Mouse (Mus musculus) hindbrain, embryonic 10.5 days (tissue): ENCODE data around the gene Ralgps1. TPM values are rescaled to one million over a fixed set of nuclear protein-coding genes. Genes with fewer than 3 reads are reported as not detected.

Experiments used
- DNase-seq: peaks from one replicate; pipeline ENCODE4 v3.0.0-alpha.2; 2017; ENCODE audit warnings: low spot score
- H3K27ac ChIP-seq: fragments of 300-500 bp; sonication (generic); 2 replicates; pipeline ENCODE4 v1.5.1; 2016; ENCODE audit warnings: mild to moderate bottlenecking, moderate library complexity
- H3K27me3 ChIP-seq: fragments of 300-500 bp; sonication (generic); 2 replicates; pipeline ENCODE4 v1.6.1; 2016; ENCODE audit warnings: mild to moderate bottlenecking; ENCODE audit not compliant: poor library complexity, insufficient read depth, severe bottlenecking
- H3K36me3 ChIP-seq: fragments of 300-500 bp; sonication (generic); 2 replicates; pipeline ENCODE4 v1.6.1; 2016; ENCODE audit warnings: mild to moderate bottlenecking, moderate library complexity
- H3K4me1 ChIP-seq: fragments of 300-500 bp; sonication (generic); replicated peaks from 2 replicates; pipeline ENCODE4 v1.6.1; 2016; ENCODE audit warnings: mild to moderate bottlenecking
- H3K4me3 ChIP-seq: fragments of 300-500 bp; sonication (generic); 2 replicates; pipeline ENCODE4 v1.5.1; 2016; ENCODE audit warnings: mild to moderate bottlenecking, moderate library complexity
- H3K9me3 ChIP-seq: fragments of 300-500 bp; sonication (generic); 2 replicates; pipeline ENCODE4 v1.6.1; 2016; ENCODE audit warnings: mild to moderate bottlenecking, moderate library complexity
- WGBS: fragments of 180-500 bp; shearing (Covaris S2); methylation state at CpG from one replicate; pipeline ENCODE4 v1.1.7; 2016; 5-methylcytosine and 5-hydroxymethylcytosine counted together
- polyA plus RNA-seq: library from polyadenylated mRNA; unstranded; fragments of >200 nt; fragmentation: Nextera tagmentation; extraction: Ambion mirVana; gene quantifications from 2 replicates; pipeline ENCODE4 v1.2.1, GENCODE M21; 2016

The Ralgps1 gene
- polyA plus RNA-seq, 1 experiment from 2014 or later, result 12.2 TPM

GRCm38 (mm10) chr2:33234848-33235247 is 136.4 kb downstream of the Ralgps1 start:
- Histone ChIP-seq H3K4me1 (peaks cover 41% of the 10 kb centered on the region), H3K27ac (no peak overlapping the region), H3K9me3 (no peaks in the 10 kb centered on the region), H3K36me3 (peaks cover 31% of the 10 kb centered on the region), H3K4me3 (no peak overlapping the region), H3K27me3 (no peaks in the 10 kb centered on the region)
- WGBS, result 81% methylated on average over 4 of the region's 4 CpGs
- DNase-seq, result no peak

DNA sequence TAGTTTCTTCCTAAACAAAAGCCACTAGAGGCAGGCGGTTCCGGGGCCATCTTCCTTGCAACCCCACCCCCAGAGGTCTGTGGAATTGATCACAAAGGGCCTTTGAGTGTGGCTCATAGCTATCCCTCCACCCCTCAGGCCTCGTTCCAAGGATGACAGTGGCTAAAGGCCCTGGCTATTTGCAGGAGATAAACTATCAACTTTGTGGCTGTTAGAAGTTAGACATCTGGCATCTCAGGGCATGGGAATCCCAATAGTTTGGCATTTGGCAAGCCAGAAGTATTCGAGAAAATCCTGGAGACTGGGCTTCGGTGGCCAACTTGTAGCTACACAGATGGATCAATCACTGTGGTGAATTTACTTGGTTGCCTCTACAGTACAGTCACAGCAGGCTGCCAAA is 137.4 kb downstream of the Ralgps1 start:
- WGBS, result 72% methylated on average over 5 of the region's 5 CpGs
- no peak for DNase-seq
- H3K9me3 ChIP-seq, result no peaks in the 10 kb centered on the region
- H3K36me3 ChIP-seq, result peaks cover 41% of the 10 kb centered on the region
- H3K27me3 ChIP-seq, result no peaks in the 10 kb centered on the region
- H3K4me3 ChIP-seq, result no peak overlapping the region
- peaks cover 41% of the 10 kb centered on the region for H3K4me1 ChIP-seq
- H3K27ac ChIP-seq, result no peak overlapping the region

DNA sequence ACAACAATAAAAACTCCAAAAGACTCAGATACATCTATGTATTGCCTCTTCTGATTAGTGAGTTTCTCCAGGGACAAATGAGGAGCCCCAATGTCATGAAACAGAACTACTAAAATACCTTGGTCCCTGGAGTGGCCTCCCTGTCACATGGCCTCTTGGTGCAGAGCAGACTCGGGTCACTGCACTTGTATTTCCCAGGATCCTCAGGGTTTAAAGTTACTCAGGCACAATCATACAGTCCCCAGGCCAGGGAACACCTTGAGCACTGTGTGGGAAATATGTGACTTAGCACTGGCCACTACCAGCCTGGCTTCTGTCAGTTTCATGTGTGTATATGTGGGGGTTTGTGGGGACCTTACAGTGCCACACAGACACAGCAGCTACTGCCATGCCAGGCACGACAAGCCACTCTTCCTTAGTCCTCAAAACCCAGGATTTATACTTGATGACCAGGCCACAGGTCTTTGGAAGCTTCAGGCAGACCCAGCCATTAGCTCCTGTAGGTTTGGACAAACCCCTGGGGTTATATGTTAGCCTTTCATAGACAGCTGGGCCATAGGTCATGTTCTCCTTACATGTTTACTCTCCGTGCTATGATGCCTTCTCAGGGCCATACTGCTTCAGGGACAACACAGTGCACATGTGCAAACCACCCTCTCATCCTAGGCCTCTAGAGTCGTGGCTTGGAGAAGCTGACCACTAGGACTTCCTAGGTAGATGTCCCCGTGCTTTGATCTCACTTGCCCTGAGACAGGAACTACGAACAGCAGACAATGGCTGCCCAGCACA is 138.3 kb downstream of the Ralgps1 start:
- Histone ChIP-seq H3K36me3 (peaks cover 50% of the 10 kb centered on the region), H3K9me3 (no peaks in the 10 kb centered on the region), H3K27ac (peak overlapping the region; percentile 31; the same call in 1 of the 2 replicates), H3K4me3 (no peak overlapping the region), H3K4me1 (peaks cover 42% of the 10 kb centered on the region), H3K27me3 (no peaks in the 10 kb centered on the region)
- WGBS, result 78% methylated on average over 6 of the region's 6 CpGs
- DNase-seq, result no peak

DNA sequence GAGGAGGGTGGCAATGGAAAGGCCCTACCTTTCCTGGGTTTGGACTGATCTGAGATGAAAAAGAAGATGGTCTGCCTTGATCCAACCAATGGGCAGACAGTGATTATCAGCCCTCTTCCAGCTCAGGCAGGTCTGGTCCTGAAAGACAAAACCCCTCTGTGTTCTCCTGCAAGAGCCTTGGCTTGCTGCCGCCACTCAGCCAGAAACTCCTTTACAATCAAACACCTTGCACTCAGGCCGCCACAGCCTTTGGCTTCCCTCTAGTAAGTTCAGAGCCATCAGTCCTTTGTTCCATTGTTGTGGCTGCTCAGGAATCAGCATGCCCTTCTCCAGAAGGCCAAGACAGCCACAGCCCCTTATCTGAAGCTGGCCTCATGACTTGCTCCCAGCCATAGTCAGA is 139.5 kb downstream of the Ralgps1 start:
- Histone ChIP-seq H3K9me3 (no peaks in the 10 kb centered on the region), H3K27ac (peak overlapping the region; percentile 79), H3K4me3 (no peak overlapping the region), H3K36me3 (peaks cover 45% of the 10 kb centered on the region), H3K4me1 (peaks cover 51% of the 10 kb centered on the region), H3K27me3 (no peaks in the 10 kb centered on the region)
- 48% methylated on average over 2 of the region's 2 CpGs for WGBS
- DNase-seq, result no peak

- no peaks in the 10 kb centered on the region for H3K27me3 ChIP-seq
- no peak overlapping the region for H3K27ac ChIP-seq
- no peak for DNase-seq
- H3K9me3 ChIP-seq, result no peaks in the 10 kb centered on the region
- WGBS, result 75% methylated on average over 10 of the region's 10 CpGs
- H3K4me1 ChIP-seq, result peaks cover 57% of the 10 kb centered on the region
- no peak overlapping the region for H3K4me3 ChIP-seq
- peaks cover 45% of the 10 kb centered on the region for H3K36me3 ChIP-seq
These were observed 140.6 kb downstream of the Ralgps1 start for GRCm38 (mm10) chr2:33230701-33231100.

- no peaks in the 10 kb centered on the region for H3K27me3 ChIP-seq
- no peak overlapping the region for H3K4me3 ChIP-seq
- peaks cover 42% of the 10 kb centered on the region for H3K4me1 ChIP-seq
- H3K9me3 ChIP-seq, result no peaks in the 10 kb centered on the region
- H3K36me3 ChIP-seq, result peaks cover 46% of the 10 kb centered on the region
- no peak for DNase-seq
- WGBS, result 96% methylated on average over 15 of the region's 15 CpGs
- H3K27ac ChIP-seq, result no peak overlapping the region
These were observed 142.7 kb downstream of the Ralgps1 start for GRCm38 (mm10) chr2:33228551-33228950.

- no peaks in the 10 kb centered on the region for H3K27me3 ChIP-seq
- WGBS, result 92% methylated on average over 11 of the region's 11 CpGs
- H3K4me3 ChIP-seq, result no peak overlapping the region
- H3K27ac ChIP-seq, result no peak overlapping the region
- no peaks in the 10 kb centered on the region for H3K9me3 ChIP-seq
- peaks cover 49% of the 10 kb centered on the region for H3K36me3 ChIP-seq
- H3K4me1 ChIP-seq, result peaks cover 37% of the 10 kb centered on the region
- no peak for DNase-seq
These were observed 143.2 kb downstream of the Ralgps1 start for GRCm38 (mm10) chr2:33228077-33228476.

DNA sequence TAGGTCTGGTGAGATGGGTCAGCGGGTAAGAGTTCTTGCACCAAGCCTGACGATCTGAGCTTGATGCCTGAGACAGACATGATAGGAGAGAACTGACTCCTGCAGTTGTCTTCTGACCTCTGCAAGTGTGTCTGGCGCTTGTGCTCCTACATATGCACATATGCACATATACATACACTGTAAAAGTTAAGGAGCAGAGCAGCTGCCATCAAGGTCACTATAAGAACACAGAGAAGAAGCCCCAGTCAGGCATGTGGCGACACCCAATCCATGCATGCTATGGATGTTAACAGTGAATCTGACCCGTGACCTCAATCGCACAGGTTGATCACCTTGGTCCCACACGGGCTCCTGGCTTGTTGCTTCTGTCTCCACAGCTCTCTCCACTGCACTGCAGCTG is 145.4 kb downstream of the Ralgps1 start:
- Histone ChIP-seq H3K27ac (no peak overlapping the region), H3K4me3 (no peak overlapping the region), H3K4me1 (peaks cover 21% of the 10 kb centered on the region), H3K36me3 (peaks cover 63% of the 10 kb centered on the region), H3K27me3 (no peaks in the 10 kb centered on the region), H3K9me3 (no peaks in the 10 kb centered on the region)
- DNase-seq, result no peak
- WGBS, result 91% methylated on average over 7 of the region's 7 CpGs

GRCm38 (mm10) chr2:33223656-33224358 is 147.5 kb downstream of the Ralgps1 start:
- 79% methylated on average over 10 of the region's 10 CpGs for WGBS
- no peak for DNase-seq
- Histone ChIP-seq H3K4me3 (no peak overlapping the region), H3K9me3 (no peaks in the 10 kb centered on the region), H3K36me3 (peaks cover 53% of the 10 kb centered on the region), H3K27me3 (no peaks in the 10 kb centered on the region), H3K4me1 (peaks cover 42% of the 10 kb centered on the region), H3K27ac (no peak overlapping the region)

GRCm38 (mm10) chr2:33222480-33222879 is 148.8 kb downstream of the Ralgps1 start:
- 83% methylated on average over 6 of the region's 6 CpGs for WGBS
- H3K36me3 ChIP-seq, result peaks cover 41% of the 10 kb centered on the region
- H3K4me3 ChIP-seq, result no peak overlapping the region
- no peak overlapping the region for H3K27ac ChIP-seq
- no peaks in the 10 kb centered on the region for H3K27me3 ChIP-seq
- peaks cover 50% of the 10 kb centered on the region for H3K4me1 ChIP-seq
- no peak for DNase-seq
- H3K9me3 ChIP-seq, result no peaks in the 10 kb centered on the region

- Histone ChIP-seq H3K4me1 (peaks cover 50% of the 10 kb centered on the region), H3K9me3 (no peaks in the 10 kb centered on the region), H3K27me3 (no peaks in the 10 kb centered on the region), H3K27ac (no peak overlapping the region), H3K36me3 (peaks cover 41% of the 10 kb centered on the region), H3K4me3 (no peak overlapping the region)
- DNase-seq, result no peak
- 92% methylated on average over 11 of the region's 11 CpGs for WGBS
These were observed 149.9 kb downstream of the Ralgps1 start for GRCm38 (mm10) chr2:33221339-33221900.

GRCm38 (mm10) chr2:33220674-33221338 is 150.5 kb downstream of the Ralgps1 start:
- DNase-seq, result no peak
- no peak overlapping the region for H3K27ac ChIP-seq
- 88% methylated on average over 10 of the region's 10 CpGs for whole genome bisulfite sequencing
- no peak overlapping the region for H3K4me3 ChIP-seq
- H3K4me1 ChIP-seq, result peaks cover 51% of the 10 kb centered on the region
- H3K27me3 ChIP-seq, result no peaks in the 10 kb centered on the region
- no peaks in the 10 kb centered on the region for H3K9me3 ChIP-seq
- peaks cover 41% of the 10 kb centered on the region for H3K36me3 ChIP-seq
